Mouse (Mus musculus) neural tube, embryonic 13.5 days (tissue): ENCODE data around the gene Mmrn1. TPM values are rescaled to one million over a fixed set of nuclear protein-coding genes. Genes with fewer than 3 reads are reported as not detected.

ENCODE experiments used
- ATAC-seq: fragments of 200-750 bp; cut with Nextera tagmentation; 2 replicates; pipeline ENCODE4 v1.8.0; 2017; ENCODE audit warnings: low read depth, mild to moderate bottlenecking, moderate TSS enrichment, moderate library complexity
- H3K27ac ChIP-seq: fragments of 300-500 bp; sonication (generic); replicated peaks from 2 replicates; pipeline ENCODE4 v1.5.1; 2015; ENCODE audit warnings: moderate library complexity, mild to moderate bottlenecking, inconsistent platforms
- H3K27me3 ChIP-seq: fragments of 300-500 bp; sonication (generic); 2 replicates; pipeline ENCODE4 v1.6.1; 2015; ENCODE audit warnings: mild to moderate bottlenecking, inconsistent platforms
- H3K36me3 ChIP-seq: fragments of 300-500 bp; sonication (generic); 2 replicates; pipeline ENCODE4 v1.6.1; 2015; ENCODE audit warnings: mild to moderate bottlenecking, inconsistent platforms
- H3K4me1 ChIP-seq: fragments of 300-500 bp; sonication (generic); replicated peaks from 2 replicates; pipeline ENCODE4 v1.6.1; 2015; ENCODE audit warnings: inconsistent platforms
- H3K4me2 ChIP-seq: fragments of 300-500 bp; sonication (generic); 2 replicates; pipeline ENCODE4 v1.6.1; 2015; ENCODE audit warnings: inconsistent platforms, mild to moderate bottlenecking, moderate library complexity
- H3K4me3 ChIP-seq: fragments of 300-500 bp; sonication (generic); 2 replicates; pipeline ENCODE4 v1.5.1; 2015; ENCODE audit warnings: mild to moderate bottlenecking, inconsistent platforms
- H3K9ac ChIP-seq: fragments of 300-500 bp; sonication (generic); 2 replicates; pipeline ENCODE4 v1.6.1; 2015; ENCODE audit warnings: moderate library complexity, mild to moderate bottlenecking, inconsistent platforms
- H3K9me3 ChIP-seq: fragments of 300-500 bp; sonication (generic); 2 replicates; pipeline ENCODE4 v1.6.1; 2016; ENCODE audit warnings: inconsistent platforms
- WGBS: fragments of 180-500 bp; shearing (Covaris S2); methylation state at CpG from one replicate; pipeline ENCODE4 v1.1.7; 2015; 5-methylcytosine and 5-hydroxymethylcytosine counted together
- polyA plus RNA-seq: library from polyadenylated mRNA; unstranded; fragments of >200 nt; fragmentation: Nextera tagmentation; extraction: Ambion mirVana; gene quantifications from 2 replicates; pipeline ENCODE4 v1.2.1, GENCODE M21; 2015

The Mmrn1 gene
- polyA plus RNA-seq, 1 experiment from 2014 or later, result 3.5 TPM

DNA sequence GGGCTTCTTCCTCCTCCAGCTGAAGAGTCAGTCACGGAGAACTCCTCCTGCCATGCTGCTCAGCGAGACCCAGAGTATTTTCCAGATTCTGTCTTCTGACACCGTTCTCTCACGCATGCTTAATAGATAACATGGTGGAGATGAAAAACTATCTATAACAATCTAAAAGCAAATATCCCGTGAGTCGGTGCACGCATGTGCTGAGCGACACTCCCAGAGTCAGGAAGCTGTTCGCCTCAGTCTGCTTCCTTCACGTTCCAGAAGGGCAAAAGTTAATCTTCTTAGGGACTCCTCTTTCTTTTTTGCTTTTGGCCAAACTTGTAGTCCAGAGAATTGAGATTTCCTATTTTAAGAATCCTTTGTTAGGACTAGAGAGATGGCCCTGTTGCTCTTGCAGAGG lies 69.7 kb downstream of the Mmrn1 start:
- WGBS, result 53% methylated on average over 10 of the region's 10 CpGs
- Histone ChIP-seq H3K4me3 (no peak overlapping the region), H3K4me2 (0 out of 2 replicates have a peak overlapping the region, but pooled peaks have one; percentile 3), H3K9ac (no peak overlapping the region), H3K36me3 (no peaks in the 10 kb centered on the region), H3K27ac (no peak overlapping the region), H3K9me3 (no peaks in the 10 kb centered on the region), H3K4me1 (peaks cover 26% of the 10 kb centered on the region), H3K27me3 (no peaks in the 10 kb centered on the region)
- ATAC-seq, result no peak

- Histone ChIP-seq H3K27me3 (no peaks in the 10 kb centered on the region), H3K4me3 (no peak overlapping the region), H3K27ac (peak overlapping the region; percentile 46), H3K36me3 (no peaks in the 10 kb centered on the region), H3K4me1 (peaks cover 26% of the 10 kb centered on the region), H3K9me3 (no peaks in the 10 kb centered on the region), H3K9ac (no peak overlapping the region), H3K4me2 (no peak overlapping the region)
- ATAC-seq, result peak; percentile 93
- 31% methylated on average over 6 of the region's 6 CpGs for WGBS
Observed at GRCm38 (mm10) chr6:60995596-60995995, 70.8 kb downstream of the Mmrn1 start.

- H3K9me3 ChIP-seq, result peaks cover 2% of the 10 kb centered on the region; the same call in 1 of the 2 replicates
- 0 out of 2 replicates have a peak, but pooled peaks have one; percentile 34 for ATAC-seq
- no peaks in the 10 kb centered on the region for H3K36me3 ChIP-seq
- H3K4me2 ChIP-seq, result no peak overlapping the region
- 27% methylated on average over 1 of the region's 1 CpGs for WGBS
- H3K27ac ChIP-seq, result peak overlapping the region; percentile 46
- H3K4me3 ChIP-seq, result no peak overlapping the region
- H3K27me3 ChIP-seq, result no peaks in the 10 kb centered on the region
- no peak overlapping the region for H3K9ac ChIP-seq
- H3K4me1 ChIP-seq, result peaks cover 26% of the 10 kb centered on the region
Observed at GRCm38 (mm10) chr6:60996328-60996727, 71.6 kb downstream of the Mmrn1 start.

DNA sequence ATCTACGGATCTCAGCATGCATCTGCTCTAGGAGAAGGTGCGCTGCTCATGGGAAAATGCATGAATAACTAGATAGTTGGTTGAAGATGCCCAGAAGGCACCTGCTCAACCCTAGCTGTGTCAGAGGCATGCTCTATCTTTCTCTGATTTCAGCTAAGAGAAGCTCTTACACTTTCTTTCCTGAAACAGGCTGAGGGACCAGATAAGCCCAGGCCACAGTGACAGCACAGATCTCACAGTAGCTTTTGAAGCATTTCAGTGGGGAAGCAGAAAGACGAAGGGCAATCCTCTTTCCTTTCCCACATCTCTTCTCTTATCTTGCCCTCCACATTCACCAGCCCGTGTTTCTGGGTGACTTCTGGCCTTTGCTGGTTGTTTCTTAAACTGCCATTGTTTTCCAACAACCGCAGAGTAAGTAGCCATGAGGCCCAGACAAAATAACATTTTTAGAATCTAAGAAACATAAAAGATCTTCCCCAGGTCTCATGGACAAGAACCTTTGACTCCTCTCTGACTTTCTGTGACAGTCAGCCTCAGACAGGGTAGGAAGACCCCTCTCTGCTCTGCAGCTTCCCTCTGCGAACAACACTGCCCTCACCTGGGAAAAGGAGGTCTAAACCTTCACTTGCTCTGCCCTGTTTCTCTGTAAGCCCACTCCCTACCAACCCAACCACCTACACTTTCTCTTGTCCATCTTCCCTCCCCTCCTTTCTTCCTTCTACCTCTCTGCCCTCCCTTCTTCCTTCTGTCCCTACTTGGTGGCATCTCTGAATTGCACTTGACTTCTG lies 76.4 kb downstream of the Mmrn1 start:
- Histone ChIP-seq H3K4me1 (peaks cover 6% of the 10 kb centered on the region), H3K9ac (no peak overlapping the region), H3K36me3 (no peaks in the 10 kb centered on the region), H3K27ac (no peak overlapping the region), H3K9me3 (peaks cover 5% of the 10 kb centered on the region; the same call in 1 of the 2 replicates), H3K27me3 (no peaks in the 10 kb centered on the region), H3K4me3 (no peak overlapping the region), H3K4me2 (no peak overlapping the region)
- 85% methylated on average over 6 of the region's 6 CpGs for WGBS
- ATAC-seq, result no peak

DNA sequence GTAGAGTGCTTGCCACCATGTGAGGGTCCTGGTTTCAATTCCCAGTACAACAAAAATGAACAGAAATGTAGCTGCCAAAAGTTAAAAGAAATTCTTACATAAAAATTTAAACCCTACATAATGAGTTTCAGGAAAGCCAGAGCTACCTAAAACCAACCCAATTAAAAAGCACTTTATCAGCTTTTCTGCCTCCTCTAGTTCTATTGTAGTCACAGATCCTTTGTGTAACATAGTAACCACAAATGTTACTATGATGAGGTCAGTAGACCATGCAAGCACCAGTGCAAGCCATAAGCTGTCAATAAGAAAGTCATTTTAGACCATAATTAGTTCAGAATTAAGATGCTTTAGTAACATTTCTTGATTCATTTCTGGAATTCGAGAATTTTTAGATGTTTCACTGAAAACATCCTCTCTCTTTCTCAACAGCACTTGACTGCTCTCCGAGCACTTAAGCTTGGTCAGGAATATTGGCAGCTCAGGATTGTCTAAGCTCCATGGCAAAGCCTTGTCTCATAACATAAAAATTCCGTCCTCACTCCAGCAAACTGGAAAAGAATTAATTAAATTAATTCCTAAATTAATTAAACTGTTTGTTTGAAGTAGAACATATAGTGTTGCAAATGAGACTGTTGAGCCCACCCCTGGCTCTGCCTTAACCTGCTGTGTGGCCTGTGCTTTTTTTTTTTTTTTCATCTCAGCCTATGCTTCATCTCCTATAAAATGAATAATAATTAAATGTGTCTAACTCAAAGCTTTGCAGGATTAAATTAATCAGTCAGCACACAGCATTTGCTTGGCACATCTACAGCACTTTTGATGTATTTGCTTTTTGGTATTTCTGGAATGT lies 79.4 kb downstream of the Mmrn1 start:
- no peak overlapping the region for H3K4me2 ChIP-seq
- 52% methylated on average over 3 of the region's 3 CpGs for WGBS

DNA sequence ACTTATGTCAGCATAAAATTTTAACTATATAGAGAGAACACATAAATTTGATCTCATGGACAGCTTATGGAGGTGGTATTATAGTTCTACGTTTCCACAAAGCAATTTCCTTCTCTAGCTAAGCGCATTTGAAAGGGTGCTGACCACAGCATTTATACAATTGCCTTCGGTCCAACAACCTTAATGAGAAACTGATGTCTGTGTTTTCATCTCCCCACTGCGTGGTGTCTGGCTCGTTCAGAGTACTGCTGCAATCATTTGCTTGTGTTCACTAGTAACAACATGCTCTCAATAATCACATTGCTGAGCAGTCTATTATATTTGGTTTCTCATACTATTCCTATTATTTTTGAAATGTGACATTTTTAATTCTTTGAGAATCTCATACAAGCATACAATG lies 89.0 kb downstream of the Mmrn1 start:
- Histone ChIP-seq H3K27me3 (no peaks in the 10 kb centered on the region), H3K4me3 (no peak overlapping the region), H3K9ac (no peak overlapping the region), H3K4me1 (no peaks in the 10 kb centered on the region), H3K36me3 (no peaks in the 10 kb centered on the region), H3K27ac (0 out of 2 replicates have a peak overlapping the region, but pooled peaks have one; percentile 28), H3K4me2 (no peak overlapping the region), H3K9me3 (no peaks in the 10 kb centered on the region)
- ATAC-seq, result peak; percentile 63
- WGBS, result 50% methylated on average over 5 of the region's 5 CpGs

More for the DNA sequence above, 79.4 kb downstream of the Mmrn1 start:
- ATAC-seq, result no peak
- Histone ChIP-seq H3K9me3 (peaks cover 5% of the 10 kb centered on the region; the same call in 1 of the 2 replicates), H3K27me3 (no peaks in the 10 kb centered on the region), H3K9ac (no peak overlapping the region), H3K36me3 (no peaks in the 10 kb centered on the region), H3K4me1 (no peaks in the 10 kb centered on the region), H3K27ac (no peak overlapping the region), H3K4me3 (no peak overlapping the region)

DNA sequence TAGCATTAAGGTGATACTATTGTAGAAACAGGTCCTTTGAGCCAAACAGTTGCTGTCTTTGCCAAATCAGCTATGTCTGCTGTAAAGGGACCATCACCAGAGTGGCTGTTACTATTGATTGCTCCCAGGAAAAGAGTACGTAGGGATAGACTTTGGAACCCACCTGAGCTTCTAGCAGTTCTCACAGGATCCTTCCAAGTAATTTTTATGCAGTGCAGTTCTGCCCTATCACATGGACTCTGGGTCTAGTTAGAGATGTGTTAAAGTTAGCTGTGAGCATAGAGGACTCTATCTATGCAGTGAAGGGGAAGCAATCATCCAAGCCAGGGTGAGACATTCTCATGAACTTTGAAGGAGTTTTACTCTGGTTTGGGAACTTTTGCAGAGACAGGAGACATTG lies 94.9 kb downstream of the Mmrn1 start:
- Histone ChIP-seq H3K9me3 (no peaks in the 10 kb centered on the region), H3K27ac (no peak overlapping the region), H3K4me3 (no peak overlapping the region), H3K27me3 (no peaks in the 10 kb centered on the region), H3K4me1 (no peaks in the 10 kb centered on the region), H3K9ac (no peak overlapping the region), H3K36me3 (no peaks in the 10 kb centered on the region), H3K4me2 (no peak overlapping the region)
- WGBS, result 71% methylated on average over 1 of the region's 1 CpGs
- ATAC-seq, result no peak

DNA sequence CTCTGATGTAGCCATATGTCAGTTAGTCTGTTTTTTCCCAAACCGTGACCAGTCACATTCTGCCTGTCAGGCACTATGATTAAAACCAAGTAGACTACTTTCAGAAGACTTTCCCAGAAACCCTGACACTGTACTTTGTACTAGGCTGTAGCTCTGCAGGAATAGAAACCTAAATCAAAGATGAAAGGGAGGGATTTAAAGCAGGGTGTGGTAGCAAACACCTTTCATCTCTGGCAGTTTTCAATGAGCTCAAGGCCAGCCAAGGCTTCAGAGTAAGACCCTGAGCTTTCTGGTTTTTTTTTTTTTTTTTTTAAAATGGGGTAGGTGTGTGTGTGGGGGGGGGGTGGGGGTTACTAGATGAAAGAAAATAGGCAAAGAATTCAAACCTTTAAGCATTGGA lies 96.2 kb downstream of the Mmrn1 start:
- 50% methylated on average over 1 of the region's 1 CpGs for WGBS

DNA sequence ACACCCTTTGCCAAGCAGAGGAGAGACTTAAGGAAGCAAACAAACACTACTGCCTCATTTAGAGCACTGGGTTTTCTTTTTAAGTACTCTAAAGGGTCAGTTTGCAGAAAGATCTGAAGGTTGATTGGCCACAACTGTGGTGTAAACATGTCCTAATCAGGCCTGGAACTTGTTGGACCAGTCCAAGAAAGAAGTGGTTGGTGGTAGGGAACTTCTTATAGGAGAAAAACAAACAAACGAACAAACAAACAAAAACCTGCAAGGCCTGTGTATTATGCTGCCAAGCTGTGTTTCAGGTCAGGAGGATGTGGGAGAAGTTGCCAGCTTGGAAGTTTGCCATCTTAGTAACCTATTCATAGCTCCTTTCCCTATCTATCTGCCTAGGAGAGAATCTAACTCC lies 108.5 kb downstream of the Mmrn1 start:
- Histone ChIP-seq H3K4me2 (no peak overlapping the region), H3K9me3 (no peaks in the 10 kb centered on the region), H3K27me3 (peaks cover 23% of the 10 kb centered on the region), H3K4me1 (no peaks in the 10 kb centered on the region), H3K4me3 (no peak overlapping the region), H3K9ac (no peak overlapping the region), H3K36me3 (no peaks in the 10 kb centered on the region), H3K27ac (no peak overlapping the region)
- 88% methylated on average over 1 of the region's 1 CpGs for WGBS
- ATAC-seq, result no peak

More for the DNA sequence above, 96.2 kb downstream of the Mmrn1 start:
- no peaks in the 10 kb centered on the region for H3K27me3 ChIP-seq
- no peak for ATAC-seq
- no peaks in the 10 kb centered on the region for H3K36me3 ChIP-seq
- no peak overlapping the region for H3K4me3 ChIP-seq
- no peak overlapping the region for H3K27ac ChIP-seq
- no peak overlapping the region for H3K4me2 ChIP-seq
- no peaks in the 10 kb centered on the region for H3K4me1 ChIP-seq
- no peak overlapping the region for H3K9ac ChIP-seq
- no peaks in the 10 kb centered on the region for H3K9me3 ChIP-seq

Other genes with a start within 250 kb of the Mmrn1 start
- gene Snca, start 95.1 kb upstream of the Mmrn1 start, polyA plus RNA-seq, result 131 and 135 TPM in 2 replicates